Mouse (Mus musculus): Measurements from ENCODE around the gene Plgrkt. TPM values are rescaled to one million over a fixed set of nuclear protein-coding genes. Genes with fewer than 3 reads are reported as not detected.

Gene Plgrkt
- polyA plus RNA-seq, 2 experiments = 47.5 to 64.6 TPM

DNA sequence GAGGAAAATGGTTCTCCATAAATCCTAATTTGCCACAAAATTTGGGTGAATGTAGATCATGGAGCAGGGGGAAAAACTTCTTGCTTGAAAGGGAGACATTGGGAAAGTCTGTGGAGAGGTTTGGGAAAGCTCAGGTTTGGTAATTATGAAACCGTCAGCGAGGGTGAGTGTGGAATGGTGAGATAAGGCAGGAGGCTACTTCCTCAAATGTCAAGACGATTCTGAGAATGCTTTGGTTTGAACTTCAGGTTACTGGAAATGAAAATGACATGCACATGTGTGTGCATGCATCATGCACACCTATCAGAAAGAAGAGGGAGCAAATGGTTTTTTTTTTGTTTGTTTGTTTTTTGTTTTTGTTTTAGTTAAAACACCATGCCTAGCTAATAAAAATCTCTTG lies 33.3 kb upstream of the Plgrkt start:
- DNase-seq (ENCODE audit: low spot score) = no peak

DNA sequence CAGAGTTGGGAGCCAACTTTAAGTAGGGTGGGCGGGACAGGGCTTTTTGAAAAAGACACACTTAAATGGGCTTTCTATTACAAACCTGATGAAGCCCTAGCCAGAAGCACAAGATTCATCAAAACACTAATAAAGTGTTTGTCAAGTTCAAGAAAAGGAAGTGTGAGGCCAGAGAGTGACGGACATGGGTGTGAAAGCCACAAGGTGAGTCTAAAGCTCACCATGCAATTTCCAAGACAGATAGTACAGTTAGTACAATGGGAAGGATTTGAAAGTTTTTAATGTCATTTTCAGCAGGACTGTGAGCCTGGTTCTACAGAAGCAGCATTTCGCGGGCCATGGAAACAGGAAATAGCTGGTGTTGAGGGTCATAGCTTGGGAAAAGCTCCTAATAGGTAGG lies 32.6 kb upstream of the Plgrkt start:
- no peak for ATAC-seq (ENCODE audit: low FRiP score, low read depth)
- no peak for DNase-seq (ENCODE audit: low spot score)
- H3K4me2 ChIP-seq (replicated peaks; ENCODE audit: low read depth, low read length, severe bottlenecking) = no peak overlapping the region
- TF ChIP-seq POLR2A (IDR thresholded peaks at IDR 0.05; ENCODE audit: borderline replicate concordance, extremely low read depth, insufficient read depth, insufficient read length) = no peak
- H3K4me1 ChIP-seq (ENCODE audit: control insufficient read depth, insufficient read depth, low read length) = peaks cover 2% of the 10 kb centered on the region; the same call in 1 of the 2 replicates
- H3K27me3 ChIP-seq (ENCODE audit: control insufficient read depth, insufficient read depth, low read length) = no peaks in the 10 kb centered on the region
- 84% methylated on average over 4 of the region's 4 CpGs for WGBS
- no peak overlapping the region for H3K9ac ChIP-seq (ENCODE audit: low read depth, low read length, severe bottlenecking)
- H3K4me3 ChIP-seq (replicated peaks; ENCODE audit: low read length) = no peak overlapping the region
- H3K9me3 ChIP-seq (ENCODE audit: control insufficient read depth, low read length) = no peaks in the 10 kb centered on the region
- no peak overlapping the region for H3K27ac ChIP-seq (replicated peaks; ENCODE audit: low read depth, low read length)
- H3K36me3 ChIP-seq (ENCODE audit: control insufficient read depth, insufficient read depth, low read length) = no peaks in the 10 kb centered on the region

More for the DNA sequence above, 33.3 kb upstream of the Plgrkt start:
- H3K9me3 ChIP-seq (ENCODE audit: control insufficient read depth, low read length) = no peaks in the 10 kb centered on the region
- H3K36me3 ChIP-seq (ENCODE audit: control insufficient read depth, insufficient read depth, low read length) = no peaks in the 10 kb centered on the region
- TF ChIP-seq POLR2A (IDR thresholded peaks at IDR 0.05; ENCODE audit: borderline replicate concordance, extremely low read depth, insufficient read depth, insufficient read length) = no peak
- peaks cover 2% of the 10 kb centered on the region; the same call in 1 of the 2 replicates for H3K4me1 ChIP-seq (ENCODE audit: control insufficient read depth, insufficient read depth, low read length)
- H3K9ac ChIP-seq (ENCODE audit: low read depth, low read length, severe bottlenecking) = no peak overlapping the region
- no peak overlapping the region for H3K4me3 ChIP-seq (replicated peaks; ENCODE audit: low read length)
- no peak for ATAC-seq (ENCODE audit: low FRiP score, low read depth)
- no peak overlapping the region for H3K4me2 ChIP-seq (replicated peaks; ENCODE audit: low read depth, low read length, severe bottlenecking)
- WGBS = 76% methylated on average over 3 of the region's 3 CpGs
- H3K27me3 ChIP-seq (ENCODE audit: control insufficient read depth, insufficient read depth, low read length) = no peaks in the 10 kb centered on the region
- H3K27ac ChIP-seq (replicated peaks; ENCODE audit: low read depth, low read length) = no peak overlapping the region

DNA sequence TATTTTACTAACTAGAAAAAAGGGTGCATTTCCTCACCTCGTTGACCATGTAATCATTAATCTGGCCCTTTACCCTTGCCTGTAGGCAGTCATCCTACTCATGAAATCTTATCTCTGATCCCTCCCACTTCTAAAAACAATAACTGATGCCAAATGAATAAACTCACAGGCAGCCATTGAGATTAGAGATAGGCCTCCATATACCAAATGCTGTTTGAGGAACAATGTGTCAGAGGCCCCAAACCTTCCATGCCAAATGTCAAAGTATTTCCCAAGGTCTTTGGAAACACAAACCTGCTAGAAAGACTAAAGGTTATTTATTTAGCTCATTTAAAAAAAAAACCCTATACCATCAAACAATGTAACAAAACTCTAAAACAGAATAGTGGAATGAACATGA lies 29.2 kb upstream of the Plgrkt start:
- DNase-seq (ENCODE audit: low spot score) (no peak), ATAC-seq (ENCODE audit: low FRiP score, low read depth) (no peak)
- no peaks in the 10 kb centered on the region for H3K4me1 ChIP-seq (ENCODE audit: control insufficient read depth, insufficient read depth, low read length)
- H3K36me3 ChIP-seq (ENCODE audit: control insufficient read depth, insufficient read depth, low read length) = no peaks in the 10 kb centered on the region
- WGBS = 77% methylated on average over 1 of the region's 1 CpGs
- no peaks in the 10 kb centered on the region for H3K9me3 ChIP-seq (ENCODE audit: control insufficient read depth, low read length)
- H3K4me2 ChIP-seq (replicated peaks; ENCODE audit: low read depth, low read length, severe bottlenecking) = no peak overlapping the region
- no peaks in the 10 kb centered on the region for H3K27me3 ChIP-seq (ENCODE audit: control insufficient read depth, insufficient read depth, low read length)
- H3K4me3 ChIP-seq (replicated peaks; ENCODE audit: low read length) = no peak overlapping the region
- H3K27ac ChIP-seq (replicated peaks; ENCODE audit: low read depth, low read length) = no peak overlapping the region
- no peak for TF ChIP-seq POLR2A (IDR thresholded peaks at IDR 0.05; ENCODE audit: borderline replicate concordance, extremely low read depth, insufficient read depth, insufficient read length)
- no peak overlapping the region for H3K9ac ChIP-seq (ENCODE audit: low read depth, low read length, severe bottlenecking)

DNA sequence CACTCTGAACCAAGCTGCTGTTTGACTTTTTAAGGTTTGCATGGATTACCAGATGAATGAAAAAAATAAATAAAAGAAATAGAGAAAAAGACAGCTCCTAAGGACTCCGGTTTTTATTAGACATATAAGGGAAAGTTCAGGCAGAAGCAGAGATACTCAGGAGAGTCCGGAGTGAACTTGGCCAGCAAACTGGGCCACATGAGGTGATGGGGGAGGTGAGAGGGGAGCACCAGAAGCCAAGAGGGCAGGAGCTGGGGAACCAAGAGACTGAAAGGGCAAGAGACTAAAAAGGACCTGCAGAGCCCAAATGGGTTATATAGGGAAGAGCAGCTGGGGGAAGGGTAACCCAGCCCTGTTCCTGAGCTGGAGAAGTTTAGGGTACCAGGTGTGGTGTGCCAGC lies 27.5 kb upstream of the Plgrkt start:
- H3K9ac ChIP-seq (ENCODE audit: low read depth, low read length, severe bottlenecking) = no peak overlapping the region
- H3K4me1 ChIP-seq (ENCODE audit: control insufficient read depth, insufficient read depth, low read length) = no peaks in the 10 kb centered on the region
- no peak for TF ChIP-seq POLR2A (IDR thresholded peaks at IDR 0.05; ENCODE audit: borderline replicate concordance, extremely low read depth, insufficient read depth, insufficient read length)
- H3K27me3 ChIP-seq (ENCODE audit: control insufficient read depth, insufficient read depth, low read length) = no peaks in the 10 kb centered on the region
- no peaks in the 10 kb centered on the region for H3K36me3 ChIP-seq (ENCODE audit: control insufficient read depth, insufficient read depth, low read length)
- WGBS = 91% methylated on average over 2 of the region's 2 CpGs
- no peaks in the 10 kb centered on the region for H3K9me3 ChIP-seq (ENCODE audit: control insufficient read depth, low read length)
- H3K4me3 ChIP-seq (replicated peaks; ENCODE audit: low read length) = no peak overlapping the region
- DNase-seq (ENCODE audit: low spot score) (no peak), ATAC-seq (ENCODE audit: low FRiP score, low read depth) (no peak)
- no peak overlapping the region for H3K4me2 ChIP-seq (replicated peaks; ENCODE audit: low read depth, low read length, severe bottlenecking)
- H3K27ac ChIP-seq (replicated peaks; ENCODE audit: low read depth, low read length) = no peak overlapping the region

DNA sequence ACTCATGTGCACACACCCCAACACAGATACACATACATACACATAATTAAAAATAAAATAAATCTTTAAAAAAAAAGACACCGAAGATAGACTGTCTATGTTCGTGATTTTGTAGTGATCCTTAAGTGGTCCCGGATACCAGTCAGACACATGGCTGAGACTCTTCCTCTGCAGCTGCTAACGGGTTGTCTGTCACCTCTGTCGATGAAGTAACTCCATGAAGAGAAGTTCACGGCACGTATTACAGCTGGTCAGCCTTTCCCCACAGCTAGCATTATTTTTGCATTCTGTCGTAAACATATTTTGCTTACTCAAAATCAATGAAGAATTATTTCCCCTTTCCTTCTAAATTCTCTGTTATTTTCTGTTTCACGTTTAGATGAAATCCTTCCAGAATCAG lies 26.1 kb upstream of the Plgrkt start:
- Histone ChIP-seq H3K27ac (replicated peaks; ENCODE audit: low read depth, low read length) (no peak overlapping the region), H3K4me2 (replicated peaks; ENCODE audit: low read depth, low read length, severe bottlenecking) (no peak overlapping the region), H3K4me3 (replicated peaks; ENCODE audit: low read length) (no peak overlapping the region), H3K36me3 (ENCODE audit: control insufficient read depth, insufficient read depth, low read length) (no peaks in the 10 kb centered on the region), H3K27me3 (ENCODE audit: control insufficient read depth, insufficient read depth, low read length) (no peaks in the 10 kb centered on the region), H3K4me1 (ENCODE audit: control insufficient read depth, insufficient read depth, low read length) (no peaks in the 10 kb centered on the region), H3K9me3 (ENCODE audit: control insufficient read depth, low read length) (no peaks in the 10 kb centered on the region), H3K9ac (ENCODE audit: low read depth, low read length, severe bottlenecking) (no peak overlapping the region)
- no peak for TF ChIP-seq POLR2A (IDR thresholded peaks at IDR 0.05; ENCODE audit: borderline replicate concordance, extremely low read depth, insufficient read depth, insufficient read length)
- no peak for ATAC-seq (ENCODE audit: low FRiP score, low read depth)
- DNase-seq (ENCODE audit: low spot score) = no peak
- 88% methylated on average over 9 of the region's 9 CpGs for WGBS

DNA sequence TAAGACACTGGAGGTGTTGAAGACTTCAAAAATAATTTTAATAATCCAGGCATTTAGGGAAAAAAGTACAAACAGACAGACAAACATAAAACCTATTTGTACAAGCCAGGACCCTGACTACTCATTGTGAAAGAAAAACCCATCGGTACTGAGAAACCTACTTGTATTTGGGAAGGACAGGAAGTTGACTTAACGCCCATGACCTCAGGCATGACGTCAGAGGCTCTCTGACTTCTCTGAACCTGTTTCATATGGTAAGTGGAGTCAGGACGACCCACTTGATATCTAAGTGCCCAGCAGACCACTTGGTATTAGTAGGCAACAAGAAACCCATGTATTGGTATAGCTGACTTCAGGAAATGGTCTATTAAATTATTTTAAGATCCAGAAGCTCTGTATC lies 24.1 kb upstream of the Plgrkt start:
- TF ChIP-seq POLR2A (IDR thresholded peaks at IDR 0.05; ENCODE audit: borderline replicate concordance, extremely low read depth, insufficient read depth, insufficient read length) = no peak
- no peaks in the 10 kb centered on the region for H3K4me1 ChIP-seq (ENCODE audit: control insufficient read depth, insufficient read depth, low read length)
- ATAC-seq (ENCODE audit: low FRiP score, low read depth) = no peak
- WGBS = 79% methylated on average over 4 of the region's 4 CpGs
- no peak overlapping the region for H3K27ac ChIP-seq (replicated peaks; ENCODE audit: low read depth, low read length)
- no peak overlapping the region for H3K4me3 ChIP-seq (replicated peaks; ENCODE audit: low read length)
- no peak overlapping the region for H3K4me2 ChIP-seq (replicated peaks; ENCODE audit: low read depth, low read length, severe bottlenecking)
- H3K9me3 ChIP-seq (ENCODE audit: control insufficient read depth, low read length) = no peaks in the 10 kb centered on the region
- no peaks in the 10 kb centered on the region for H3K36me3 ChIP-seq (ENCODE audit: control insufficient read depth, insufficient read depth, low read length)
- no peak for DNase-seq (ENCODE audit: low spot score)
- H3K9ac ChIP-seq (ENCODE audit: low read depth, low read length, severe bottlenecking) = no peak overlapping the region
- H3K27me3 ChIP-seq (ENCODE audit: control insufficient read depth, insufficient read depth, low read length) = no peaks in the 10 kb centered on the region
